Mouse (Mus musculus) lung, postnatal 14 days (tissue): Measurements from ENCODE around the gene Pde9a.
A peak's percentile ranks its signal among the peaks of the same experiment; 100 is the strongest.

ENCODE experiments used
- DNase-seq: peaks from one replicate; pipeline ENCODE4 v3.0.0; 2021

Pde9a gene

DNA sequence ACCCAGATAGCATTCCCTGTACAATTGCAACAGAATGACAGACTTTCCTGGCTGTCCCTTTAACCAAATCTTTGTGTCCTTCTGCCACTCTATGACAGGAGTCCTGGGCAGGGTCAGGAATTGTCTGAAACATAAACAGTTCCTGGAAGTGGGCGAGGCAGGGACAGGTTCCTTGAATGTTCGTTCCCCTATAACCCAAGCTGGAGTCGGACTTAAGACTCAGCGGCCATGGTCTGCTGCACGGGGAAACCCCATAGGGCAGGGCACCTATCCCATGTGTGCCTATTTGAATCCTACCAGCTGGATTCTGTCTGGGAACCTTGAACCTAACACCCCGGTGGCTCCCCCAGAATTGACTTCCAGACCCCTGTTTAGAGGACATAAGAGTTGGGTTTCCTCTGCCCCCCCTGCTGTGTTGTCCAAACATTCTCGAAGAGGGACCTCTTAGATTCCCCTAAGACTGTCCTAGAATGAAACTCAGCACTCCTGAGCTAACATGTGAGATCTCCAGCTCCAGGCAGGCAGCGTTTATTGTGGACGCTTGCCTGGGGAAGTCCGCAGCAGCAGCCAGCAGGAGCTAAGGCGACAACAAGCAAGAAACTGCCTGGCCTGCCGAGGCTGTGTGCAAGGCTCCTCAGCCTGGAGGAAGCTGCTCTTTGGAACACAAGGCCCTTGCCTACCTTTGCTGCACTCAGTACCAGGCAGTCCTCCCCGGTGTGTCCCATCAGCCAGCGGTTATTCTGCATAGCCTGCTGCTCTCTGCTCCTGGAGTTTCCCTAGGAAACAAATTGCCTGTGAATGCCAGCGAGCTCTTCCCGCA is 48.2 kb downstream of the Pde9a start:
- DNase-seq = peak; percentile 44

DNA sequence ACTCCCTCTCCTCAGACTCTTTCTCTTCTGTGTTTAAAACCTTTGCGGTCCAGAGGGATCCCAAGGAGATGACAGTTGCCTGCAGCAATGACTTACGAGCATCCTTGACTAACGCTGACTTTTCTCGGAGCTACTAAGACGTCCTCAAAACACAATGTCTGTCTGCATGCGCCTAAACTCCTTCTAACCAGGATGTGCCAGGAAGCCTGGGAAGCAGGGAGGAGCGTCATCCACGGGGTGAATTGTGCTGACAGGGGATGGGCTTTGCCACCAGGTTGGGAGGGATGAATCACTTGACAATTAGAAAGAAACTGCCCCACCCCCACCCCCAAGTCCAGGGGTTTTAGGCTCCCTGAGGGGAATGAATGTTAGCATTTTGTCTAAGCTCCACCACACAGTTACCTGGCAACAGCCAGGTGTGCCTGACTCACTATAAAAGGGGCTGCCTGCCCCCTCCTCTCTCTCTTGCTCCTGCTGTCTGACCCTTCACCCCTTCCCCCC is 48.9 kb downstream of the Pde9a start:
- no peak for DNase-seq

DNA sequence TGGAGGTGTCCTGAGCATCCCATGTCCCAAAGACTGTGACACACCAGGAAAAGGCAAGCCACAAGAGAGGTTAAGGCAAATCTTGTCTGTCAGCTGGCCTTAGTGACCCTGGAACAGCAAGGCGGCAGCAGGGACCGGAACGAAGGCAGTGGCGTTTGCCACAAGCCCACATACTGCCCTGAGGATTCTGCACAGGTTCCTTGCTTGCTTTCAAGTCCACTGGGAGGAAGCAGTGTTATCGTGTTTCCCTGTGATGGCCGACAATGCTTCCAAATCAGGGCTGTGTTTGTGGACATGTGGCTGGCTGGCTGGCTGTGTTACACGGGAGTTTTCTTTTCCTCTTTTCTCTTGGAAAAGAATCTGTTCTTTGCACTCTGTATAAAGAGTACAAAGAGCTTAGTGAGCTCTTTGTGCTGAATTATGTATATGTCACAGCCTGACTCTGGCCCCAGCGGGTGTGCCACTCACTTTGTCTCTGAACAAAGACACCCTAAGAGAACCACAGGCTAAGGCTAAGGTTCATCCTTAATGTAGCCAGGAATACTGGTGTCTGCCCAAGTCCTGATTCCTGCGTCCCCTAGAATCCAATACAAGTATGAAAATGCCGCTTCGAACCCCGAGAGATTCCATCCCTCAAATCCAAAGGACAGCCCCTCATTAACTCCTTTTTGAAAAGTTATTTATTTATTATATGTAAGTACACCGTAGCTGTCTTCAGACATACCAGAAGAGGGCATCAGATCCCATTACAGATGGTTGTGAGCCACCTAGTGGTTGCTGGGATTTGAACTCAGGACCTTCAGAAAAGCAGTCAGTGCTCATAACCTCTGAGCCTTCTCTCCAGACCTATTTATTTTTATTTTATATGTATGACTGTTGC is 50.2 kb downstream of the Pde9a start:
- no peak for DNase-seq

DNA sequence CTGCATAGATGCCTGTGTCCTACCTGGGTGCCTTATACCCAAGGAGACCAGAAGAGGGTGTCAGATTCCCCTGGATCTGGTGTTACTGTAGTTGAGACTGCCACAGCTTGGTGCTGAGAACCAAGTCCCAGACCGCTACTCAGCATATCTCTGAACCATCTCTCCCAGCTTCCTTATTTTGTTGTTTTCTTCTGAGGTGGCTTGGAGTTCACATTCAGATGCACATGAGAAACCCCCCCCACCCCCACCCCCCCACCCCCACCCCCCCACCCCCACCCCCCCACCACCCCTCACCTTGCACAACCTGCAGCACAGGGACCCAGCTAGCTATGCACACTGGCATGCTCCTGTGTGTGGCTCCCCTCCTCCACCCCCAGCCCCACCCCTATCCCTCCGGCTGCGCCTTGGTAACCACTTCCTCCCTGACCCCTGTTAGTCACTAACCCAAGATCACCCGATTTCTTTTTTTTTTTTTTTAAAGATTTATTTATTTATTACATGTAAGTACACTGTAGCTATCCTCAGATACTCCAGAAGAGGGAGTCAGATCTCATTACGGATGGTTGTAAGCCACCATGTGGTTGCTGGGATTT is 50.9 kb downstream of the Pde9a start:
- DNase-seq = no peak

DNA sequence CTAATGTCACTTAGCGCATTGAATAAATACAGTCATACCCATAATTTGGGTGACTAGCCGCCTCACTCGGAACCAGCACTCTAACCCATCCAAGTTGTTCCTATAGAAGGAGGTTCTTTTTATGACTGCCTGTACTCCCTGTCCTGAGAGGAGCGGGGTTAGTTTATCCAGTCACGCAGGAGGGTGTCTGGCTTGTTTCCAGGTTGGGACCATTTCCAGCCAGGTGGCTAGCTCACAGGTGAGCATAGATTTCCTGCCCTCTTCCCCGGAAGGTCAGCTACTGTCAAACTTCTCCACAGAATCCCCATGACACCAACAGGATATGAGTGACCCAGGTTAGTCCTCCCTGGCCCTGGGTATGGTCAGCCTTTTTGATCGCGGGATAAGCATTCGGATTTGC is 51.5 kb downstream of the Pde9a start:
- no peak for DNase-seq

DNA sequence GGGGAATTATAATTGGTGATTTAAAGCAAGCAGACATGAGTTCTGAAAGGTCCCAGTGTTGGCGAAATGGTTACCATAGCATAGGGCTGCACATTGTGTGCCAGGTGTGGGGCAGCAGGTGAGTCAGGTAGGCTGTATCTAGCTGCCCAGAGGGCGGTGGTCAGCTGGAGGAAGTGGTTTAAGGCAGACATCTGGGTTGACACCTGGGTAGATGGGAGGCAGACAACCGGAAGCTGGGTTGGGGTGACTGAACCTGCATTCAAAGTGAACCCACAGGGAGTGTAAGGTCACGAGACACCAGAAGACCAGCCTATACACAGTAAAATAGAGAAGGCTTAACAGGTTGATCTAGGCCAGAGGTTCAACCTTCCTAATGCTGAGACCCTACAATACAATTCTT is 54.0 kb downstream of the Pde9a start:
- no peak for DNase-seq

DNA sequence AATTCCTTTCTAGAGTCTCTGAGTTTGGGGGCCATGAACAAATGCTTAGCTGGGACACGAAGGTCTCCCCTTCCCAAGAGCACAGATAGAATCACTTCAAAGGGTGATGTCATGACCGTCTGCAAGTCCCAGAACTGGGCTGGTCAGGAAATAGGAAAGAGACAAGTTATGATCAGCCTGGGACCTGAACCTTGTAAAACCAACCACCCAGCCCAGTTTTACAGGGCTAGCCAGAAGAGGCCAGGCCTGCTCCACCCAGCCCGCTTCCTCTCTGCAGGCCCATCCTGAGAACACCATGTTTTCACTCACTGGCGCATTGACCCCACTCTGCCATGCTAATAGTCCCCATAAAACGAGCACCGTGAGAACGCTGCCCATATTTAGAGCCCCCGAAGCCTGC is 56.5 kb downstream of the Pde9a start:
- no peak for DNase-seq

DNA sequence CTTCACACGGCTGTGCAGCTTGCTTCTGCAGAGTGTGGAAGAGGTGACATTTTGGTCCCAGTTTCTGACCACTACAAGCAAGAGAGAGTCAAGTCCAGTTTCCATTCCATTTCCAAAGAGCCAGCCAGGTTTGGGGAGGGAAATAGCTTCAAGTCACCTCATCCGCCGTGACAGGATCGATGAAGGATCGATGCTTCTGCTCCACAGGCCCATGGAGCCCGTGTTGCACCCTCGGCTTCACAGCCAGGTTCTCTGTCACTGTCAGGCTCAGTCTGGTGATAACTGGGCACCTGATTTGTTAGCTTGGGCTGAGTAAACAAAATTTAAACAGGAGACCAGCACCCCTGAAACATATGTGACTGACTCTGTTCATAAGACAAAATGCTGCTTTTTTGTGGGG is 58.2 kb downstream of the Pde9a start:
- DNase-seq = no peak

DNA sequence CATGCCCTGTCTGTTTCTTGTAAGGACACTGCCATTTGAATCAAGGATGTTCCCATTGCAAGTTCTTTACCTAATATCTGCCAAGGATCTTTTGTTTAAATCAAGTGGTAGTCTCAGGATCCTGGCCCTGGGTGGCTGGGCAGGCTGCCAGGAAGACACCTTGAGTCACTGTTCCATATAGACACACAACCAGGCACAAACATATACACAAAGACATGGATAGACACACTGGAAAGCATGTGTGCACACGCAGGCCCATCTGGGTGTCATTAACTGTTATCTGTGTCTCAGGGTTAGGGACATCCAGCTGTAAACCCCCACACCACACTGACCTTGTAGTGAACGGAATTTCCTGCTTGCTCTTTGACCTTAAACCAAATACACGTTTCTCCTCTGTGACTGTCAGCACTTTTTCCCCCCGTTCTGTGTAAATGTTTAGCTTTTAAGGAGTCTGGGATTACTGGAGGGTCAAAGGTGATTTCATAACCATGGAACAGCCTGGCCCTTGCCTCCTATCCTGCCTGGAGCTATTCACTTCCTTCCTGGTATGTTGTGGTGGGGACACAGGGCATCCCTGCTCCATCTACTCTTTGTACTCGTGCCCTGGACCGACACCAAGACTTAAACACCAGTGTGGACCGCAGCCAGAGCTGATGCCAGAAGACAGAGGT is 59.2 kb downstream of the Pde9a start:
- DNase-seq = peak; percentile 63

DNA sequence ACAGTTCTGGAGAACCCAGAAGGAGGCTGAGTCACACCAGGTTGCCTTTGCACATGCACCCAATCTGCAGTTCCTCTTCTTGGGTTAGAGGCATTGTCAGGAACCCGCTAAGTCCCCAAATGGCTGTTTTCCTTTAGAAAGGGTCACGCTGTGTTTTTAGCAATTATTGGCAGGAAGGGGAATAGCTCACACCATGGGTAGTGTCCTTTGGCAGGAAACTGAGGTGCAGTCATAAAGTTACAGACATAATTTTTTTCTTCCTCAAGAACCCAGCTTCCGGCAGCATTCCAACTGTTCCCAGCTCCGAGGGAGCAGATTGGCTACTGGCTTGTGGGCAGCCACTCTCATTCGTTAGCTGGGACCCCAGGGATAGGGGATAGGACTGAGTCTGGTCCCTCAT is 61.8 kb downstream of the Pde9a start:
- DNase-seq = no peak

DNA sequence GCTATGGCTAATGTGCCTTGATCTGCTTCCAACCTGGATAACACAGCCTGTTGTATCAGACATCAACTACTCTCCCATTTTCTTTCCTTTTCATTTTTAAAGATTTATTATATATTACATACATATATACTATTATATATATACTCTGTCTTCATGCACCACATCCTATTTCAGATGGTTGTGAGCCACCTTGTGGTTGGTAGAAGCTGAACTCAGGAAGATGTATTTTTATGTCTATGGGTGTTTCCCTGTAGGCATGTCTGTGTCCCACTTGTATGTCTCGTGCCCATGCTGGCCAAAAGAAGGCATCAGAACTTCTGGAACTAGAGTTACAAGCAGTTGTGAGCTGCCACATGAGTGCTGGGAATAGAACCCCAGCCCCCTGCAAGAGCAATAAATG is 62.5 kb downstream of the Pde9a start:
- DNase-seq = no peak

DNA sequence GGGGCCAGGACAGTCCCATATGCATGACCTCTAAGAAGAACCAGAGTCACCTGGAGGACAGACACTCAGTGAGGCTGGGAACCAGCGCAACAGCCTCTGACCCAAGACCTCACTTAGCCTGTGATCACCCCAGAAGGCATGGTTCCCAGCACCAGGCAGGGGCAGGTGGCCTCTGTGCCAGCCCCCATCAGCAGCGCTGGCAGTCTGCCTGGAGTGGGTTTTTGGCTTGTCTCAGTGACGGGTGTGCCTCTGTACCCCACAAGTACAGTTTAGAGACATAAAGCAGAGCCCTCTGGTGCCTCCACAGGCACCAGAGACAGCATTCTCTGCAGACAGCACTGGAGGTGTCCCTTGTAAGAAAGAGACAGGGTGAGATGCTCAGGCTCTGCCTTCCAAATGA is 64.2 kb downstream of the Pde9a start:
- DNase-seq = no peak

DNA sequence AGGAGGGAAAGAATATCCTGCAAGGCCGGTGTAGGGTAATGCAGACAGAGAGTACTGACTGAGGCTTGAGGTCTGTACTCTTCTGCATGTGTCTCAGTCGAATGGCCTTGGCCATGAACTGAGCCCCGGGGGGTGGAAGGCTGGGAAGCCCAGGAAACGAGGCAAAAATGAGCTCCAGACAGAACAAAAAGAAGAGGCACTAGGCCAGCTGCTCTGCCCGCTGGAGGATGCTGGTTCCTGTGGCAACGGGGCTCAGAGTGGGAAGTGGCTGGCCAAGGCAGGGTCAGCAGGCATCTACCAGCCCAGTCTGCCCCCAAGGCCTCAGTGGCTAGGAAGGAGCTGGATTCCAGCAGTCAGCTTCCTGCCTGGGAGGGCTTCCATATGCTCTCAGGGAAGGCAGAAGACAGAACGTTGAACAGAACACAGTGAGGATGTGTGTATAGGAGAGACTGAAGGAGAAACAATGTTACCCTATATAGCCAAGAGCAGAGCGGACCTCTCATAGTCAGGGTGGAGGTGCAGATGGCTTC is 65.2 kb downstream of the Pde9a start:
- no peak for DNase-seq

DNA sequence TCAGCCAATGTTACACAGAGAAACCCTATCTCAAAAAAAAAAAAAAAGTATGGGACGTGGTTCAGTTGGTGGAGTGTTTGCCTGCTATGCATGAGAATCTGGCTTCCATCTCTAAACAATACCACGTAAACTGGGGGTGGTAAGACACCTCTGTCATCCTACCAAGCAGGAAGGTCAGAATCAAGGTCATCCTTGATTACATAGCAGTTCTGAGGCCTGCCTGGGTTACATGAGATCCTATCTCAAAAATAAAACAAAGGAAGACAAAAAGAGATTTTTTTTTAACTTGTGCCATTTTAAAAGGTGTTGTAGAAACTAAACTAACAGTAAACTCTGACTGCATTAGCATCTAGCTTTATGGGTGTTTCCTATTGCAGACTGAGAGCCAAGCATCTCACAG is 66.8 kb downstream of the Pde9a start:
- no peak for DNase-seq

DNA sequence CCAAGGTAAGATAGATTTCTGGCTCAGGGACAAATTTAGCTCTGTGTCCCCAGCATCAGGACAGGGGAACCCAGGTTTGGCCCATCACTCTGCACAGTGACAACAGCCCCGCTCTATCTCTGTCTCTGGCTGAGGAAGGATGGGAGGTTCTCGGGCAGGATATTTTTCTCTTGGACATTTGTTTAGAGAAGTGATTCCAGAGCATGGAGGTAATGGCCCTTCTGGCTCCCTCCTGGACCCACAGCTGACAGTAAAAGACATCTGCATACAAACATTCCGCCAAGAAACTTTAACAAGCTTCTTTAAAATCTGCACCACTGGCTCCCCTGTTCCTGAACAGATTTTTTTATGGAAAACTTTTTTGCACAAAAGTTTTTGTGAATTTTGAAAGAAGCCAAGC is 67.5 kb downstream of the Pde9a start:
- DNase-seq = peak; percentile 32

DNA sequence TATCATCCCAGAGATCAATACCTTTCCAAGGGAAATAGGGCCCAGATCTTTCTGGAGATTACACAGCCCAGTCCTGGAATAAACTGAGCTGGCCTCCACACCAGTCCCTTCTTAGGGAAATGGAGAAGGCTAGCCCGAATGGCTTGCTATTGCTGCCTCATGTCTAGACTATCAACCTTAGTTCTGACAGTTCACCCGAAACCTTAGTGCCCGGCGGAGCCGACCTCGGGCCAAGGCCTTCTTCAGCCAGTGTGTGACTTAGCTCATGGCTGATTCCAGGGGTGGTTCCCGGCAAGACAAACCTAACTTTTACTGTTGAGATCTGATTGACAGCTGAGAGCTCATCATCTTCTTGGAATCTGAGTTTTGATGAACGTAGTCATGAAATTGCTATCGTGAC is 68.0 kb downstream of the Pde9a start:
- no peak for DNase-seq

DNA sequence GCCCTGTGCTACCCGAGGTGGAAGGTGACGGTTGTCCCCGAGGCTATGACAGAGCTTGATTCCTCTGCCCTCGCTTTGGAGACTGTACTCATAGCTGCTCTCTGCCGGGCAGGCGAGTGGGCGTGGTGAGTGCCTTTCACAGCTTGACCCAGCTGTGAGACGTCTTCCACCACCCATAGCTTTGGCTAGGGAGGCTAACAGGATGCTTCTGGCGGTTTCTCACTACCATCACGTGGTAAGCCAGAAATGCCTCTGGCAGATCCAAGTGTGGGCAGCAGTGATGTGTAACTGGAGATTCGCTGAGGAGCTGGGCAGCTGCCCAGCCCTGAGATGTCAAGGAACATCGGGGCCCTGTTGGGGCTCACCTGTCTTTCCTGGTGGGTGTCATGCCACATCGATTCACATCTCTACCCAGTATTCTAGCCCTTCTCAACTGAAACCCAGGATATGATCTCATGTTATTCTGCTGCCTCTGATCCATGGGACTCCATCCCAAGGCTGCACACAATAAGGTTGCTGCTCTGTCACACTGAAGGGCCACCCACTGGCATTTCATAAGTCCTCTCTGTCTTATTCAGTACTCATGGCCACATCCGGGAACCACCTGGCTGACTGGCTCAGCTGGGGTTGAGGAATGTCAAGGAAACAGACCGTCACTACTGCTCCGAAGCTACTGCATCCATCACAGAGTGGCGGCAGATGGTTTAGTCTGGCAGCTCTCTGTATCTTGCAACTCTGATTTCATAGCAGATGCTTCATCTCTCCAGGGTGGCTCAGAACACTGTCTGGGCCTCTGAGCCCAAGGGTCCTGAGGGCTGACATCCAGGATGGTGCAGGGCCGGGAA is 70.9 kb downstream of the Pde9a start:
- DNase-seq = peak; percentile 82

DNA sequence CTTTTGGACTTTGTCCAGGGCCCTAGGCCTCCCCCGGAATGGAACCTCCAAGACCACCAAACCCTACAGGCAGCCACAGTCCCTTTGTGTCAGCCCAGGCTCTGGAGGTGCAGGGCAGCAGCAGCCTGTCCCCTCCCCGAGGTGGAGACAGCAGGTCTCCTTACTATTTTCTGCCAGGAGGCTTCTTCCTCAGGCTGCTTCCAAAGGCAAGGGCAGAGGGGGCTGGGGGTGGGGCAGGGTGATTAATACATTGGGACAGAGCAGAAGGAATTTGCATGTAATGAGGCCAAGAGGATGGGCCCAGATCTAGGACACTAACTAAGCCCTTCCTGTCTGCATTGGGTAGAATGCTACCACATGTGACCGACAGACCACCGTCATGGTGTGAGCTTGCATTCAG is 74.4 kb downstream of the Pde9a start:
- no peak for DNase-seq

DNA sequence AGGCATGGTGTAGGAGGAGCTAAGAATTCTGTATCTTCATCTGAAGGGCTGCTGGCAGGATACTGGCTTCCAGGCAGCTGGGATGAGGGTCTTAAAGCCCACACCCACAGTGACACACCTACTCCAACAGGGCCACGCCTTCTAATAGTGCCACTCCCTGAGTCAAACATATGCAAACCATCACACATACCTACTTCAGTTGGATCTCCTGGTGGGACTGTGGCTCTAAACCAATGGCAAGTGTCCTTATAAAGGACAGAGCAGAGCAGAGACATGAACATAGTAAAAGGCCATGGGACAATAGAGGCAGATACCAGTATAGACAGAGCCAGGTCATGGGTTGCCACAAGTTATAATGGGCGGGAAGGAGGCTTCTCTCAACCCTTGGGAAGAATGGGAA is 76.5 kb downstream of the Pde9a start:
- no peak for DNase-seq

DNA sequence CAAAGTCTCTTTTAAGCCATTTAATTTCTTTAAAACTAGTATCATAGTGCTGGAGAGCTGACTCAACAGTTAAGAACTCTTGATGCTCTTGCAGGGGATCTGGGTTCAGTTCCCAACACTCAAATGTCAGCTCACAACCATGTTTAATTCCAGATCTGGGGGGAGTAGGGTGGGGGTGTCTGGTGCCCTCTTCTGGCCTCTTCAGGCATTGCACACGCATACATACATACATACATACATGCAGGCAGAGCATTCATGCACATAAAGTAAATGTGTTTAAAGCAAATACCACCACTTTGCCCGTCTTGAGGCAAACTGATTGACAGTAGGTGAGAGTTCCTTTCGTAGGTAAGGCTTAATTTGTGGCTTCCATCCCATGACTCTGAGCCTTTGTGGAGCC is 80.8 kb downstream of the Pde9a start:
- no peak for DNase-seq

DNA sequence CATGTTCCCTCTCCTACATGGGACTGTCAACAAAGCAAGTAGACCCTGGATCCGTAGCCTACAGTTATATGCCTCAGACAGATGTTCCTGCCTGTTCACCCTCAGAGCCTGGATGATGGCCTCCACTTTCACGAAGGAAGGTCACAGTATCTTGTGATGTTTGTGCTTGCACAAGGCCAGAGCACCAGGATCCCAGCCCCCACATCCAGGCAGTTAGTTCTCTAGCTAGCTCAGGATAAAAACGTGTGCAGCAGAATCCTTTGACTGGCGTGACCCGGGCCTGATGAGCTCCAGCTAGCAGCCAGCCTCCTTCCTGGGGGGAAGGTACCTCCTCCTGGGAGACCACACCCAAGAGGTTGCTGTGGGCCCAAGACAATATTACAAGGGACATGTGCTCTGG is 82.5 kb downstream of the Pde9a start:
- no peak for DNase-seq
